ENCODE assay signal across 22 mouse cellular contexts in genomic region chr12:53849263-53849662, GRCm38 (mm10).
DNase-seq lines count a peak whose midpoint lies in the region; ATAC-seq and TF ChIP-seq lines count a peak whose summit lies in the region.
"Had no signal": no experiment of that assay in that cellular context is flagged by ENCODE, and none has a peak within 500 bp of the region (broad histone marks: within the 10 kb centered on the region; RNA-seq: fewer than 3 reads in every experiment).

No protein-coding gene starts in this region.

- H3K27ac ChIP-seq in liver, embryonic 11.5 days (ENCODE audit: low read depth, low read length) = no peak overlapping the region
- no peak overlapping the region for H3K27ac ChIP-seq in liver, embryonic 12.5 days
- no peak overlapping the region for H3K27ac ChIP-seq in liver, embryonic 13.5 days
- H3K27ac ChIP-seq in liver, embryonic 16.5 days (ENCODE audit: low read length) = no peak overlapping the region
- no peak overlapping the region for H3K27ac ChIP-seq in liver, postnatal 0 days (ENCODE audit: low read depth)

- no peak overlapping the region for H3K4me2 ChIP-seq in liver, embryonic 11.5 days
- H3K4me2 ChIP-seq in liver, embryonic 12.5 days = no peak overlapping the region
- H3K4me2 ChIP-seq in liver, embryonic 13.5 days = no peak overlapping the region
- no peak overlapping the region for H3K4me2 ChIP-seq in liver, embryonic 16.5 days (ENCODE audit: low read depth, low read length)
- H3K4me2 ChIP-seq in liver, postnatal 0 days (ENCODE audit: low read depth, low read length) = no peak overlapping the region

- ATAC-seq in liver, embryonic 11.5 days (replicated peaks; ENCODE audit: low FRiP score) = peak; percentile 67
- ATAC-seq in liver, embryonic 12.5 days = no peak
- peak; percentile 53; the same call in 1 of the 2 replicates for ATAC-seq in liver, embryonic 13.5 days (ENCODE audit: low read depth)
- peak; percentile 30; the same call in 1 of the 2 replicates for ATAC-seq in liver, embryonic 16.5 days (ENCODE audit: low read depth)
- ATAC-seq in liver, postnatal 0 days = no peak
- ATAC-seq: activated CD4-positive, CD25-positive, alpha-beta regulatory T cell, adult 4 months; CD4-positive, CD25-positive, alpha-beta regulatory T cell, adult 4 months; Patski had no signal

- no peak overlapping the region for H3K4me3 ChIP-seq in liver, embryonic 11.5 days (ENCODE audit: low read depth, low read length)
- H3K4me3 ChIP-seq in liver, embryonic 12.5 days = no peak overlapping the region
- no peak overlapping the region for H3K4me3 ChIP-seq in liver, embryonic 13.5 days (replicated peaks)
- H3K4me3 ChIP-seq in liver, embryonic 16.5 days (ENCODE audit: low read depth, low read length) = no peak overlapping the region
- no peak overlapping the region for H3K4me3 ChIP-seq in liver, postnatal 0 days (ENCODE audit: low read depth, low read length)

- DNase-seq in heart, adult 11 months = peak; percentile 65
- no peak for DNase-seq in heart, postnatal 10 days
- DNase-seq in liver, embryonic 11.5 days (ENCODE audit: low spot score) = no peak
- no peak for DNase-seq in liver, embryonic 13.5 days
- DNase-seq in liver = no peak
- no peak for DNase-seq in liver, postnatal 0 days
- DNase-seq: adrenal gland, adult 2 months; adrenal gland, adult 8-10 months; adrenal gland, postnatal 10 days; adrenal gland, postnatal 14 days; adrenal gland, postnatal 25 days; adrenal gland, postnatal 36 days; B cell, adult 2 months; cerebellum, adult 11 months; cerebellum, adult 11-12 months had no signal

- H3K9me3 ChIP-seq in liver, embryonic 11.5 days (ENCODE audit: control insufficient read depth, low read length) = no peaks in the 10 kb centered on the region
- H3K9me3 ChIP-seq in liver, embryonic 12.5 days (replicated peaks) = no peaks in the 10 kb centered on the region
- H3K9me3 ChIP-seq in liver, embryonic 13.5 days (replicated peaks) = no peaks in the 10 kb centered on the region
- no peaks in the 10 kb centered on the region for H3K9me3 ChIP-seq in liver, embryonic 16.5 days (replicated peaks; ENCODE audit: control insufficient read depth, low read length)
- no peaks in the 10 kb centered on the region for H3K9me3 ChIP-seq in liver, postnatal 0 days (ENCODE audit: low read length)

- H3K36me3 ChIP-seq in liver, embryonic 11.5 days (ENCODE audit: control insufficient read depth, insufficient read depth, low read length) = no peaks in the 10 kb centered on the region
- H3K36me3 ChIP-seq in liver, embryonic 12.5 days = no peaks in the 10 kb centered on the region
- no peaks in the 10 kb centered on the region for H3K36me3 ChIP-seq in liver, embryonic 13.5 days
- no peaks in the 10 kb centered on the region for H3K36me3 ChIP-seq in liver, embryonic 16.5 days (ENCODE audit: control insufficient read depth, insufficient read depth)
- no peaks in the 10 kb centered on the region for H3K36me3 ChIP-seq in liver, postnatal 0 days (replicated peaks; ENCODE audit: insufficient read depth, low read length)
- H3K36me3 ChIP-seq: G1E had no signal

- TF ChIP-seq CTCF in liver, postnatal 0 days (IDR thresholded peaks at IDR 0.05; ENCODE audit: low read depth) = no peak

- no peaks in the 10 kb centered on the region for H3K4me1 ChIP-seq in liver, embryonic 11.5 days (replicated peaks; ENCODE audit: control insufficient read depth, insufficient read depth, low read length)
- no peaks in the 10 kb centered on the region for H3K4me1 ChIP-seq in liver, embryonic 12.5 days
- peaks cover 5% of the 10 kb centered on the region; the same call in 1 of the 2 replicates for H3K4me1 ChIP-seq in liver, embryonic 13.5 days (replicated peaks)
- H3K4me1 ChIP-seq in liver, embryonic 16.5 days (ENCODE audit: control insufficient read depth, low read depth, low read length) = no peaks in the 10 kb centered on the region
- H3K4me1 ChIP-seq in liver, postnatal 0 days (ENCODE audit: insufficient read depth) = no peaks in the 10 kb centered on the region

- H3K9ac ChIP-seq in liver, embryonic 11.5 days (ENCODE audit: low read depth, low read length) = no peak overlapping the region
- no peak overlapping the region for H3K9ac ChIP-seq in liver, embryonic 12.5 days
- no peak overlapping the region for H3K9ac ChIP-seq in liver, embryonic 13.5 days
- H3K9ac ChIP-seq in liver, embryonic 16.5 days (ENCODE audit: low read depth, low read length) = no peak overlapping the region
- no peak overlapping the region for H3K9ac ChIP-seq in liver, postnatal 0 days (replicated peaks)

- WGBS in liver, embryonic 11.5 days = 60% methylated on average over 2 of the region's 2 CpGs
- 70% methylated on average over 2 of the region's 2 CpGs for WGBS in liver, embryonic 12.5 days (ENCODE audit: insufficient replicate concordance)
- 56% methylated on average over 2 of the region's 2 CpGs for WGBS in liver, embryonic 13.5 days (ENCODE audit: insufficient replicate concordance)
- 41% methylated on average over 2 of the region's 2 CpGs for WGBS in liver, embryonic 16.5 days (ENCODE audit: insufficient replicate concordance)
- whole genome bisulfite sequencing in liver, postnatal 0 days (ENCODE audit: insufficient replicate concordance) = 39% methylated on average over 2 of the region's 2 CpGs

- intact Hi-C loops in heart, postnatal 10 days (cut with DNase I) = no loop called here

- TF ChIP-seq EP300 in liver, postnatal 0 days (IDR thresholded peaks at IDR 0.05; ENCODE audit: low read depth) = no peak

- no peaks in the 10 kb centered on the region for H3K27me3 ChIP-seq in liver, embryonic 11.5 days (replicated peaks; ENCODE audit: control insufficient read depth, insufficient read depth, low read length)
- 0 out of 2 replicates have a peak, but pooled peaks cover 4% of the 10 kb centered on the region for H3K27me3 ChIP-seq in liver, embryonic 12.5 days (replicated peaks)
- H3K27me3 ChIP-seq in liver, embryonic 13.5 days = 0 out of 2 replicates have a peak, but pooled peaks cover 4% of the 10 kb centered on the region
- no peaks in the 10 kb centered on the region for H3K27me3 ChIP-seq in liver, embryonic 16.5 days (ENCODE audit: control insufficient read depth, insufficient read depth, low read depth, low read length)
- H3K27me3 ChIP-seq in liver, postnatal 0 days (ENCODE audit: insufficient read depth, low read length) = no peaks in the 10 kb centered on the region
- H3K27me3 ChIP-seq: CH12.LX, Patski had no signal

Comparison
In these comparisons a context has a peak if more than half of its experiments do, and no peak if none do; other contexts are left out.
1. ATAC-seq: peak in liver, embryonic 11.5 days (single experiment), liver, embryonic 13.5 days (single experiment) and liver, embryonic 16.5 days (single experiment); none in liver, embryonic 12.5 days (single experiment) and liver, postnatal 0 days (single experiment).